Mouse (Mus musculus) frontal cortex, postnatal 25 days (tissue): ENCODE results near the gene Rhob.
A peak's percentile ranks its signal among the peaks of the same experiment; 100 is the strongest.
"Not testable (repeated sequence)": the region's sequence is repeated elsewhere in the genome, so short reads cannot be mapped to it uniquely, and the experiment has no call there.

Experiments
- DNase-seq, 2 experiments: peaks; one replicate each; pipeline ENCODE4 v3.0.0; 2022; ENCODE audit warnings: low spot score in 2 of 2

Rhob gene

GRCm38 (mm10) chr12:8472591-8473358 lies 27.0 kb downstream of the Rhob start:
- DNase-seq: no peak

DNA sequence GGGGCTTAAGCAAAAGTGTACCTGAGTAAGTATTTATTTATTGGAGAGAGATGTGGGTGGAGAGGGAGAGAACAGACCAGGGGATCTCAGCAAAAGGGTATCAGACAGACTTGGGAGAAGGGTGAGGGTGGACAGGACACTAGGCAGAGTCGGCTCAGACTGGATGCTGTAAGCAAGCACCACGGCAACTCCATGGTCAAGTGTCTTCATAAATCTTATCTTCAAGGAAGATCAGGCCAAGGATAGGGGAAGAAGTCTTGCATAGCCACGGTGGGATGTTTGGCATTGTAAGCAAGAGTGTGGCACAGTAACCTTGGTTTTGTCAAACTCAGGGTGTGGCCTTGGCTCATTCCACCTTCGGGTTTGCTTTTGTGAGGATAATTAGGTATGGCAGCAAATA lies 27.8 kb downstream of the Rhob start:
- no peak for DNase-seq

DNA sequence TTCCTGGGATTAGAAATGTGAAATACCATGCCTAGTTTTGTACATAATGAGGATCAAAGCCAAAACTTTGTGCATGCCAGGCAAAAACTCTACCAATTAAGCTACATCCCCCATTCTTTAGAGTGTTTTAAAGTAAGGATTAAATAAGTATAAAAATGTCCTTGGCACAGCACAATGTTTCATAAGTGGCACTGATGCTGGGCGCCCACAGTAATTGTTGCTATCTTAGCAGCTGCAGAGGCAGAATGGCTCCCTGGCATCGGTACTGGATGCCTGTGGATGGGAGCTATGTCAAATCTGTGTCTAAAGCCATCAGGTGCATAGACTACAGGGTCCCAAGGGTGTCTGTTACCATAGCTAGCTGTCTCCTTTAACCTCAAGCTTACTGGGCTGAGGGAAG lies 28.8 kb downstream of the Rhob start:
- DNase-seq: no peak

GRCm38 (mm10) chr12:8469742-8470494 lies 29.9 kb downstream of the Rhob start:
- no peak for DNase-seq

DNA sequence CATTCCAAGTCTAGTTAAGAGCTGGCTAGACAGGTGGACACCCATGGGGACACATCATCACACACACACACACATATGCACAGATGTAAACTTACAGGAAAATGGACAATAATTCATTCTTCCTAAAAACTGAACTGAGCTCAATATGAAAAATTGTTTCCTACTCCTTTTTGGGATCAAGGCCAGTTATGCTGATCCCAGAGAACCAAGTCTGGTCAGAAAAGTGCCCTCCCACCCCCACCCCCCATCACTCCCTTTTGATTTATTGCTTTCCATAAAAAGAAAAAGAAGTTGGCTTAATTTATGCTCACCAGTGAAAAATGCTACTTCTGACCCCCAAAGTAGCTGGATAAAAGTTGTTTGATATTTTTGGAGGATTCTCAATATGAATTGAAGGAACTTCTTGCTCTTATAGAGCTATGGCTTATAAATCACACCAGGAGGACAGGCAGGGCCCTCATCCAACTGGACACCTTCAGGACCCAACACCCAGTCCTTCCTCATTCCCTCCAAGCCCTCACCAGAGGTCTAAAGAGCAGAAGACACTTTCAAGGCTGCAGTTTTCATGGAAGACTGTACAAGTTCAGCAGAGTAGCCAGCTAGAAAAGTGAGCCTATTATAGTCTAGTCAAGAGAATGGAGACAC lies 31.5 kb downstream of the Rhob start:
- DNase-seq: no peak

DNA sequence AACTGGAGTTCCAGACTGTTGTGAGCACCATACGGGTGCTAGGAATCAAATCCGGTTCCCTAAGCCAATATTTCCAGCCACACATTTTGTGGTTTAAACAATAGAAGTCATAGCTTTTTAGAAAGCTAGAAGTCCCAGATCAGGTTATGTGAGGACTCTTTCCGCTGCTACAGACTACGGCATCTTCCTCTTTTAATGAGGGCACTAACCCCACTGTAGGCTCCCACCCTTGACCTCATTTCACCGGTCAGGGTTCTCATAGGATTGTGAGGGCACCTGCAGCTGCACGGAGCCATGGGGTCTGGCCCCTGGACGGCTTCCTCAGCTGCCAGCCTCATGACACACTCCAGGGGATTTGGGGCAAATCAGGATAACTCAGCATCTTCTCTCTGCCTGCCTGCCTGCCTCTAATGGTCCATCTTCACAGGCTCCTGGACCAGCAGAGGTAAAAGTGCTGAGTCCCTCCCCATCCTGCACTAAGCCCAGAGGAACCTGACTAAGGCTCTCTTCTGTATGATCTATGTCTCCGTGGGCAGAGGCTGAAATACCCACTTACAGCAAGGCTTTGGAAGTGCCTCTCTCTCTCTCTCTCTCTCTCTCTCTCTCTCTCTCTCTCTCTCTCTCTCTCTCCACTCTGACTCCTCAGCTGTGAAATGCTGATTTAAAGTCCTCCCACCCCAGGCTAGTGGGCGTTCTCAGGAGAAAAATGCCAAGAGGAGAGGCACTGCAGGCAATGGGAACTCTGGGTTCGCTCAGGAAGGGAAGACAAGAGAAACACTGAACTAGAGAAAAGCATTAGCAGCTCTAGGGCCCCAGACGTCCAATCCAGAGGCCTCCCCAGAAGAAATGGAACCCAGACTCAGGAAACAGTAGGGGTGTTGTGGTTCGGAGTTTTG lies 32.5 kb downstream of the Rhob start:
- DNase-seq: peak in 1 of 2 experiments; percentile 57

DNA sequence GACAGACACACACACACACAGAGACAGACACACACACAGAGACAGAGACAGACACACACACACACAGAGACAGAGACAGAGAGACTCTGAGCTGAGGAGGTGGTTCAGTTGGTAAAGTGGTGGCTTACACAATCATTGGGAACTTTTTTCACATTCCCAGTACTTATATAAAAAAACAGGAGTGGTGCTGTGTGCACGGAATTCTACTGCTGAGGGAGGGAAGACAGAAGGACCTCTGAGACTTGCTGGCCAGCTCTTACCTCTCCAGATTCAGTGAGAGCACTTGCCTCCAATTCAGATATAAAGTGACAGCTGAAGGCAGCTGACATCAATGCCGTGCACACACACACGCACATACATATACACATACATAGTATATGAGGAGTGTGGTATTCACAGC lies 34.1 kb downstream of the Rhob start:
- no peak for DNase-seq

DNA sequence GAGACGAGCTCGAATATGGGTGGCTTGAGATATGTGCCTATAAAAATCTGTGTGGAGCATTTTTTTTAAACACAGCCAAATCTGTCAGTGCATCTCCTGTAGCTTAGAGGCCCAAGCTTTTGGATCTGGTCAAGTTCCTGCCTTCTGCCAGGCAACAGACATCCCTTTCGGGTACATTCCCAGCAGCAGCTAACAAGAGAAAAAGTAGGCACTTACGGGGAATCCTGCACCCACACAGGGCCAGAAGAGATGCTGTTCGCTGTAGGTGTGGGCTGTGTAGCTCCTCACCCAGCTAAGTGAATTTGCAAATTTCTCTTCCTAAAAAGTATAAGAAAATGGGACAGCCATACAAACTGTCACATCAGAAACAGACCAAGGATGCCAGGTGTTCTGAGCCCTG lies 34.8 kb downstream of the Rhob start:
- DNase-seq: no peak

DNA sequence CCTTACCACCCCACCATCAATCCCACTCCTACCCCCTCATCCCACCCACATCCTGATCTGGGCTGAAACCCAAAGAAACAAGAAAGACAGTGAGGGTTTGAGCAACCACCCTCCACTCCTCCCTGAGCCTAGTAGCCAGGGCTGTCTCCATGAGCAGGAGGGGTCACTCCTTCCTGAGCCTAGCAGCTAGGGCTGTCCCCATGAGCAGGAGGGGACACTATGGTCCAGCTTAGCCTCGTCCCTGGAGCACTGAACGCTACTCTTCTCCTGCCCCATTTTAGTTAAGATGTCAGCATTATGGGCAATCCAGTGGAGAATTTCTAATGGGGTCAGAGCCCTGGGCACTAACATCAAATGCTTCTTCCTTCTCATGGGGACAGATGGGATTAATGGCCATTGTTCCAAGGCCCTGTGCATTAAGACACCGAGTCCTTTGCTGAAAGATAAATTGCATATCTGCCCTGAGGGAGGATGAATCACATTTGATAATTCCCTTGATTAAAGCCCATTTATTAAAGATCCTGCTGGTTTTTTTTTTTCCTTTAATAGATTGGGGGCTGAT lies 36.1 kb downstream of the Rhob start:
- DNase-seq: no peak

DNA sequence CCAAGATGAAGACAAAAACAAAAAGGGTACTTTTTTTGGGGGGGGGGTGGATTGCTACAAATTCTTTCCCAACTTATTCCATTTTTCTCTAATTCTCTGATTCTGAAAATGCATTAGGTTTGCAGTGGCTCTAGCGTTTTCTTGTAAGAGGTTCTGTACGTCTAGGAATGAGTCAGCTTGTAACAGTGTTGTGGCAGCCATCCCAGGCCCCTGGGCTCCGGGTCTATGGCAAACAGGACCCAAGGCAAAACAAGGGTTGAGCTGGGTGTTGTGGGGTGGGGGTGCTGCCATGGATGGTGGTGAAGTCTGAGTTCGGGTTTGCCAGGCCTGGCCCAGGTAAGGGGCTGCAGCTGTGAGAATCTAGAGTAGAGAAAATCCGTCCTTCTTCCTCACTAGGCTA lies 37.3 kb downstream of the Rhob start:
- DNase-seq: no peak

- not testable (repeated sequence) for DNase-seq
These were observed 38.2 kb downstream of the Rhob start for GRCm38 (mm10) chr12:8461575-8461974.

GRCm38 (mm10) chr12:8458400-8458799 lies 41.4 kb downstream of the Rhob start:
- no peak for DNase-seq

GRCm38 (mm10) chr12:8457052-8457451 lies 42.8 kb downstream of the Rhob start:
- no peak for DNase-seq

DNA sequence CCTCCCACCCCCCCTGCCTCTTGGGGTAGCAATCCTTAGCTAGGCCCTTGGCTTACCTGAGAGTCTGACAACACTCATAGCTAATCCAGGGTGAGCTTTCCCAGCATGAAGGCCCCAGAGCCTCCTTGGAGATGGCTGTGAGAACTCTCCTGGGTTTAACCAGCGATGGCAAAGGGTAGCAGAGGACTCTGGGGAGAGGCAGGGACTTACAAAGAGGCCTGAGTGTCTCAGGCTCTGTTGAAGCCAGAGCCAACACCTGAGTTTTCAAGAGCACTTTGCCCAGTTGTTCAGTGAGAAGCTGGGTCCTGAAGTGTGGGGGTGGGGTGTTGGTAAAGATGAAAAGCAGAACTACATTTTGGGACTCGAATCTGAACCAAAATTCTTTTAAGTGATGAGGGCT lies 44.8 kb downstream of the Rhob start:
- no peak for DNase-seq

DNA sequence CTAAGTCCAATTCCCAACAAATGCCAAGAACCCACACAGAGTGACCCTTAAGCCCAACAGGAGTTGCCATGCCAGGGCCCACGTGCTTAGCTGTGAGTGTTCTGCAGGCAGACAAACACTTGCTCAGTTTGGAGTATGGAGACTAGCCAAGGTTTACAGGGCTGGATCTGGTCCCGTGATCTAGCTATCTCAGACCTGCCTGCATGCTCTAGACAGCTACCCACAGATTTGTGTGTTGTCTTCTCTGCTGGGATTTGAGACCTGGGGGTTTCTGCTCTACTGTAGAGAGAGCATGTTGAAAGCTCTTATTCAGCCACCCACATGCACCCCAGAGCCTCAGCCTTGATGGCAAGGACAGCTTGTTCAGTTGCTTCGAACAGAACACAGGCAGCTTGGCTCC lies 45.3 kb downstream of the Rhob start:
- DNase-seq: peak in 1 of 2 experiments; percentile 39

DNA sequence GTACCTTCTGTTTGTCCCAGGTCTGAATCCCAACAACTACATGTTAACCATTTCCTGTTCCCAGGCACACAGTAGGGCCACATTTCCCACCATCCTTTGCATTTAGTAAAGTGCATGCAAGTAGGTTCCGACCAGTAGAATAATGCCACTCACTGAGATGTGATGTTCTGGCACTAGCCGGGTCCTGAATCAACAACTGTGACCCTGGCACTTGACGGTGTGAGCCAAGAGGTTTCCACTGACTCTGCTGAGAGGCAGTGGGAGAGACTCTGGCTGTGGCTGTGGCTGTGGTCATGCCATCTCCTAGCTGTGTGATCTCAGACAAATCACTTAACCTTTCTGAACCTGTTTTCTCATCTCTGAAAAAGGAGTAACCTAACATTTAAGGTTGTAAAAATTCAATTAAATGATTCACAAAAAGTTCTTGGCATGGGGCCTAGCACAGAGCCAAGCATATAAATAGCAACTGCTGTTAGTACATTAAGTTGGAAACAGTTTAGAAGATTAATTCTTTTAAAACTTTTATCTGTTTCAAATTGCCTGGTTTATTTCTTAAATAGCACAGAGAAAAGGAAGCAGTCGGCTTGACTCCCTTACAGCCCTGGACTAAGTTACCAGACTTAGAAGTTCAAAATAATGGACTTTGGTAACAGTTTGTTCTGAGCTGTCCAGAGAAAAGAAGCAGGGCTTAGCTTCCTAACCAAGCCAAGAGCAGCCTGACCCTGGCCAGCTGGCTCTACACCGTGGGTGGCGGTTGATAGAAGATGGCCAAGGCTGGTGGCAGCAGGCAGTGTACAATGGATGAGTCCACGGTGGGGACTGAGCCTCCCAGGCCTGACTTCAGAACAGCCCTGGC lies 46.8 kb downstream of the Rhob start:
- no peak for DNase-seq

DNA sequence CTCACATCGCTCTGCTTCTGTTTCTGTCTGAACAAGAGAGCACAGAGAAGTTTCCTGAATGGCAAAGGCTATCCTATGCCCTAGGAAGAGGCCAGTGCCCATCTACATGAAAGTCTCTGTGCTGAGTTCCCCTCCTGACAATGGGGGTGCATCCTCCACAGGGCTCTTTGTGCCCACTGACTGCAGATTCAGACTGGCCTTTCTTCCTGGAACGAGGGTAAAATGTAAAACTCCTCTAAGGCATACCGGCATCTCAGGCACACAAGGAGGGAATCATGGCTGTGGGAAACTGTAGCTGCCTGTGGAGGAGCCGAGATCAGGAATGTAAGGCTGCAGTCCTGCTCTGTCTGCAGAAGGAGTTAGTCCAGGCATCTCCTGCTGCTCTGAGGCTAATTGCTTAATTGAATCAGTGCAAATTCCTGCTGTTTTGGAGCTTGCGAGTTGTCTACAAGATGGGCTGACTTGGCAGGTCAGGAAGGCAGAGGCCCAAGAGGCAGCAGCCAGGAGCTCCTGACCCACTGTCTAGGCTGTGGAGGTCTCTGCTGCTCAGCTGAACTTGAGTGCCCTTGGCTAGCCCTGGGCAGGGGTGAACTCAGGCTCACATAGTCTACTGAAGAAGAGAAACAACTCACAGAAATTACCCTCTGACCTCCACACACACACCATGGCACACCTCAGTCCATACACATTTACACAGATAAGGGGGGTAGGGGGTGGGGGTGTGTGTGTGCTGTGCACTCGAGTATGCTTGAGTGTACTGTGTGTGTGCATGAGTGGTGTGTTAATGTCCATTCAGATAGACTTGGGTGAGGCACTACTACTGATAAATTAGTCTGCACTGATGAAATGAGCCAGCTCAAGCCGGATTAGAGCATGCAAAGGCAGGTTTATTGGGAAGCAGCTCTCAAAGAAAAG lies 48.0 kb downstream of the Rhob start:
- DNase-seq: no peak

GRCm38 (mm10) chr12:8450639-8451038 lies 49.2 kb downstream of the Rhob start:
- DNase-seq: peak in 1 of 2 experiments; percentile 41

DNA sequence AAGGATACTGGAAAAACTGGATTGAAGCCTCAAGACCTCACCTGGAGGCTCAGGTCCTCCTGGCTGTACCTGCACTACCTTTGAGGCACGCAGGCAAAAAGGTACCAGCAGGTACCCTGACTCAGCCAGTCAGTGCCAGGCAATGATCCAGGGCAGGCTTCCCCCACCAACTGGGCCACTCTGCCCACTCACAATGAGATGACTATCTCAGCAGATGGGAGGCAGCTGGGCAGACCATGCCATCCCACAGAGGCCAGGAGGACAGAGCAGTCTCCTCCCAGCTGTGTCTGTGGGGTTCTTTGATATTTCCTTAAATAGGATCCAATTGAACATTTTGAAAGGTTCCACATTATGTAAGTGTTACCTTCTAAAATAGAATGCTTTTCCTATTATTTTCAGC lies 49.8 kb downstream of the Rhob start:
- DNase-seq: peak in 1 of 2 experiments; percentile 41
